Mouse (Mus musculus) small intestine, adult 2 months (tissue): ENCODE data around the gene Dcakd.

Experiments
- CTCF ChIP-seq: fragments of 200-500 bp; IDR thresholded peaks from 2 replicates; pipeline ENCODE4 v1.5.1; 2012; ENCODE audit warnings: low read depth, mild to moderate bottlenecking, control low read depth, inconsistent platforms, low read length, moderate library complexity, mixed read lengths; ENCODE audit not compliant: insufficient replicate concordance, insufficient read length; ENCODE audit errors: extremely low read depth
- POLR2A ChIP-seq: fragments of 200-500 bp; IDR thresholded peaks from 2 replicates; pipeline ENCODE4 v1.6.1; 2012; ENCODE audit warnings: low read depth, mild to moderate bottlenecking, control low read depth, inconsistent platforms, low read length, moderate library complexity

DNA sequence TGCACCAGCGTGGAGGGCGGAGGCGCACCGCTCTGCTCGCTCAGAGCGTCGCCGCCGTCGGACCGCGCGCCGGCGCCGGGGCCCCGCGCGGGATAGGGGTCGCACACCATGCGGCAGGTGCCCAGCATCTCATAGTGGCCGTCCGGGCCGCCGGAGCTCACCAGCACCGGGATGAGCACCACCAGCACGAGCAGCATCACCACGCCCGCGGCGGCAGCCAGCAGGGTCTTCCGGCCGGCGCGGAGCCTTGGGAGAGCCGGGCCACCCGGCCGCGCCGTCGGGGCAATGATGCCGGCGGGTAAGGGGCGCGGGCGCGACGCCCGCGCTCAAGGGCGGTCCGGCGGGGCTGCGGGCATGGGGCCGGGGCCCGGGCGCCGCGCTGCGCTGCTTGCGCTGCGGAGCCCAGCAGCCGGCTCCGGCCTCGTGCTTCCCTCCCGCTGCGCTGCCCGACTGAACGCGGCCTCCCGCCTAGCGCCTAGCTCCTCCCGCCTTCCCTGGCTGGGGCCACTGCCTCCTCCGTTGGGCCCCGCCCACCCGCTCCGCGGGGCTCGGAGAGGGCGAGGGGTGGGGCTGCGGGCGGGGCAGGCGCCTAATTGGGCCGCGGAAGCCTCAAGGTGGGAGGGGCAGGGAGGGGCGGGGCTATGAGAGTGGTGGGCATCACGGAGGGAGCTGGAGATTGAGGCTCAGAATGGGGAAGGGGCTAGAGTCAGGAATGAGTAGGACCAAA is 81.7 kb downstream of the Dcakd start, which contains the start of gene C1ql1:
- no peak for TF ChIP-seq POLR2A
- TF ChIP-seq CTCF, result no peak
